Mouse (Mus musculus) olfactory bulb, adult 2 months (tissue): ENCODE data around the gene Sh2d1b1. TPM values are rescaled to one million over a fixed set of nuclear protein-coding genes. Genes with fewer than 3 reads are reported as not detected.

ENCODE experiments used
- H3K27ac ChIP-seq: fragments of 200-500 bp; 2 replicates; pipeline ENCODE4 v1.5.1; 2012; ENCODE audit warnings: low read depth, low read length; ENCODE audit not compliant: insufficient read depth
- H3K4me1 ChIP-seq: fragments of 200-500 bp; 2 replicates; pipeline ENCODE4 v1.6.1; 2012; ENCODE audit warnings: low read length; ENCODE audit not compliant: control insufficient read depth, insufficient read depth
- H3K4me3 ChIP-seq: fragments of 200-500 bp; 2 replicates; pipeline ENCODE4 v1.5.1; 2012; ENCODE audit warnings: mild to moderate bottlenecking, low read depth, low read length, moderate library complexity; ENCODE audit not compliant: insufficient read depth
- CTCF ChIP-seq: fragments of 200-500 bp; IDR thresholded peaks from 2 replicates; pipeline ENCODE4 v1.5.1; 2012; ENCODE audit warnings: low read depth, mild to moderate bottlenecking, low read length, moderate library complexity; ENCODE audit not compliant: insufficient read depth
- POLR2A ChIP-seq: fragments of 200-500 bp; IDR thresholded peaks from 2 replicates; pipeline ENCODE4 v1.6.1; 2012; ENCODE audit warnings: mild to moderate bottlenecking, low read depth, low read length, moderate library complexity; ENCODE audit not compliant: insufficient read depth
- WGBS: fragments of 180-500 bp; shearing (Covaris S2); methylation state at CpG from one replicate; pipeline ENCODE4 v1.1.7; 2018; 5-methylcytosine and 5-hydroxymethylcytosine counted together
- polyA plus RNA-seq: library from polyadenylated mRNA; stranded (reverse); fragments of >200 nt; gene quantifications from 2 replicates; pipeline ENCODE4 v1.2.4, GENCODE M21; 2012; ENCODE audit warnings: low replicate concordance; ENCODE audit not compliant: missing spikeins, insufficient read depth, insufficient read length

Sh2d1b1 gene
- polyA plus RNA-seq, 1 experiment: not detected

DNA sequence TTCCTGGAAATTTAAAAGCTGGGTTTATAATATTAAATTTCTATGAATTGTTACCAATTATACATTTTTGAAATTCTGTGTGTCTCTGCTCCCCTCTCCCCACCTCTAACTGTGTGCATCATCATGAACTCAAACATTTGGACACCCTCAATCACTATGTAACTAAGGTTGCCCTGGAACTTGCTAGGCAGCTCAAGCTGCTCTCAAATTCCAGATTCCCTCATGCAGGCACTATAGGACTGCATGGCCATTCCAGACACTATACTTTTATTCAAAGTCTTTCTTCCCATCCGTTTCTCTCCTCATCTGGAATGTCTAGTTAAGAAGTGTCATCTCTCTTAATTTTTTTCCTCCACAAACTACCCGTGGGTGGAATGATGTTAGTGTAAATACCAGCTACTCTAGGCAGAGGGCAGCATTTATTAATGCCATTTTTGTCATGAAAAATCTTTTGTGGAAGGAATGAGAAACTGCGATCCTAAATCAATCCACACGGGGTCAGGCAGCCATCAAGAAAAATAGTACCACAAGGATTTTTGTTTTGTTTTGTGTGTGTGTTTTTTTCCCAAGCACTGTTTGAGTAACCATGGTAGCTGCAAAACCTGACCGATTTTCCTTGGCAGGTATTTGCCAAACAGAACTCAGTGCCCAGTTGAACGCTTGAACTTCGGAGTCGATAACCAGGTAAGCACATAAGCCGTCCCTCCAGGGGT, 15.3 kb downstream of the Sh2d1b1 start:
- no peak for TF ChIP-seq POLR2A
- TF ChIP-seq CTCF: no peak
- no peak overlapping the region for H3K4me3 ChIP-seq
- 0 out of 2 replicates have a peak, but pooled peaks cover 2% of the 10 kb centered on the region for H3K4me1 ChIP-seq
- no peak overlapping the region for H3K27ac ChIP-seq
- 12% methylated on average over 9 of the region's 9 CpGs for WGBS

DNA sequence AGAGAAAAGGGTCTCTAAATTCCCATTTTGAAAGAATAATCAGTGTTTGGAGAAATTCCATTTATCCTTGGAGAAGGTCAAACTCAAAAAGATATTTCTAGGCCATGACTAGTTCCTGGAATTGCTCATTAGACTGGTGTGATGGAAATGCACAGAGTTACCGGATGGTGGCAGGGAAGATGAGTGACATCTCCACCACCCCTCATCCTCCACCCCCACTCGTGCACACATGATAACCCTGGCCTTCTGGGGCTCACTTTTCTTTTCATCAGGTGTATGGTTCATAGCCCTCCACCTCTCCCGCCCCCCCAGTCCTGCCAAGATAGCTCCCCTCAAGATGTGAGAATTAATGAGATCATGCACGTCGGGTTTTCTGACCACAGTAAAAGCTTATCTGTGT, 16.1 kb downstream of the Sh2d1b1 start:
- 90% methylated on average over 5 of the region's 5 CpGs for WGBS
- Histone ChIP-seq H3K4me1 (0 out of 2 replicates have a peak, but pooled peaks cover 2% of the 10 kb centered on the region), H3K27ac (no peak overlapping the region), H3K4me3 (no peak overlapping the region)
- TF ChIP-seq CTCF (no peak), POLR2A (no peak)

DNA sequence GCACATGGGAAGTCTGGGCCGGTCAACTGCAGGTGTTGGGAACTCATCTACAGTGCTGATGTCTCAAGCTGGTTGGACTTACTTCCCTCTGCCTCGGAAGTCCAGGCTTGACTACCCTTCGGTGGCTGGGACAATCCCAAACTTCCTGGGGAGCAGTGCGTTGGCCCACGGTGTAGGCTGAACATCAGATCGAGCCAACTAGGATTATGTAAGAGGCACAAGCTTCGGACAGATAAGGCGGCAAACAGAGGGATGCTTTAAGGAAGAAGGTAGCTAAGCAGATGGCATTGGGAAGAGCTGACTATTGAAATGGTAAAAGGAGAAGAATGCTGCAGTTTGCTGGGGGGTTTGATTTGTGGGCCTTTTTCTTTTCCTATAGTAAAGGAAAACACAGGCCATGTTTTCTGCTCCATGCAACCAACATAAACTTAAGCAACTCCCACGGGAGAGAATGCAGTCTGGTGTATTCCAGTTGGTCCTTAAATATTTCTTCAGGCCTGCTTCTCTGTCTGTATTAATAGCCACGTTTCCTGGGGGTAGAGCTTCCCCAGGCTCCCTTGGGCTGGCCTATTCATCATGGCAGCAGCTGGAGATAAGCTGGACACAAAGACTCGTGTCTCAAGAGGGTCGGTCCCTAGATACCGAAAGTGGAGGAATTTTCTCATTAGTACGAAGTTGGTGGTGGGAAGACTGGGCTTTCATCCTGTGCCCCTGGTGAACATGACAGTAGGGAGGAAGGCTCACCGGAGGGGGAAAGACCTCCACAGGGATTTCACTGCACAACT, 17.9 kb downstream of the Sh2d1b1 start:
- H3K27ac ChIP-seq: no peak overlapping the region
- 83% methylated on average over 15 of the region's 15 CpGs for WGBS
- 0 out of 2 replicates have a peak, but pooled peaks cover 2% of the 10 kb centered on the region for H3K4me1 ChIP-seq
- TF ChIP-seq POLR2A (no peak), CTCF (no peak)
- H3K4me3 ChIP-seq: no peak overlapping the region

DNA sequence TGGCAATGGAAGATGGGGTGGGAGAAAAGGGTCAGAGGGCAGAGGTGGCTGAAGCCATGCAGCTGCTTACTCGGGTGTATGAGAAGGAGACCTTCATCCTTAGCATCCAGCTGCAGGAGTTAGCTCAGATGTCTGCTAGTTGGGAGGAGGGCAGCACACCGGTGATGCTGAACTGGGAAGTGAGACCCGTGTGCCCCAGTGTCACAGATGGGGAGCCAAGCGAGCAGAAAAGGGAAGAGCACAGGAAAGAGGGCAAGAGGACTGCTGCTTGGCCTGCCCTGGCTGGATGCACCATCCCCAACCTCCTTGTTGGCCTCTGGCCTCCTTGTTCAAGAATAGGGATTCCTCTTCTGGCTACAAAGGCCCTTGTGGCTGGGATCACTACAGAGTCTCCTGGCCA, 22.4 kb downstream of the Sh2d1b1 start:
- Histone ChIP-seq H3K4me3 (no peak overlapping the region), H3K27ac (no peak overlapping the region), H3K4me1 (no peaks in the 10 kb centered on the region)
- WGBS: 93% methylated on average over 4 of the region's 4 CpGs
- no peak for TF ChIP-seq CTCF

DNA sequence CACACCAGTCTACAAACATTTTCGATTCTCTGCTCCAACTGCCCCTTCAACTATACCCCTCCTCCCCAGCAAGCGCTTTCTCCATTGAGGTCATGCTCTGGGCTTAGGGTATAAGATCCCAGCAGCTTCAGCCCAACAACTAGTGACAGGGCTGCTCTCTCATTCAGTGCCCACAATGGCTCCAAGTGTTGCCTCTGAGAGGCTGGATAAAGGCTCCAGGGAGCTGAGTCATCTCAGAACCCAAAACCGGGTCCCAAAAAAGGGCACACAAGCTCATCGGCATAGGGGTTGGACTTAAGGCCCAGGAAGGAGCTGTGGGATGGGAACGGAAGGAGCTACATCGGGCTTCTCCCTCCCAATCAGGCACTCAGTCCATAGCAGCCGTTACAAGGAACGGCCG, 24.6 kb downstream of the Sh2d1b1 start:
- WGBS: 95% methylated on average over 9 of the region's 9 CpGs
- TF ChIP-seq POLR2A (no peak), CTCF (no peak)

DNA sequence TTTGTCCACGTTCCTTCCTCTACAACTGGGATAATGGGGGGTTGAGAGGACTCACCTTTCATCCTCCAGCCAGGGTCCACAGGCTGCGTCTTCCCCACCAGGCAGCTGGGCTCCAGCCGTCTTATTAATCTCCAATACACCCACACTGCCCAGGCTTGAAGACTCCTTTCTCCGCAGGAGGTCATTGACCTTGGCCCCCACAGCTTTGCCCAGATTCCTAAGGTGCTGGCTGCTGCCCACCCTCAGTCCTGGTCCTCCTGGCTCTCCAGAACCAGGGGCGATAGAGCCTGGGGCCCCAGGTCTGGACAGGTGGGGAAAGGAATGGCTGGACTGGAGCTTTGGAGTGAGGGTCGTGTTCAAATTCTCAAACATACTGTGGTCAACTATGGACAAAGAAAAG, 25.3 kb downstream of the Sh2d1b1 start:
- no peaks in the 10 kb centered on the region for H3K4me1 ChIP-seq
- H3K4me3 ChIP-seq: no peak overlapping the region
- no peak overlapping the region for H3K27ac ChIP-seq
- 95% methylated on average over 6 of the region's 6 CpGs for WGBS
- TF ChIP-seq POLR2A: no peak
- no peak for TF ChIP-seq CTCF

More for the DNA sequence above, 24.6 kb downstream of the Sh2d1b1 start:
- Histone ChIP-seq H3K4me3 (no peak overlapping the region), H3K27ac (no peak overlapping the region), H3K4me1 (no peaks in the 10 kb centered on the region)

DNA sequence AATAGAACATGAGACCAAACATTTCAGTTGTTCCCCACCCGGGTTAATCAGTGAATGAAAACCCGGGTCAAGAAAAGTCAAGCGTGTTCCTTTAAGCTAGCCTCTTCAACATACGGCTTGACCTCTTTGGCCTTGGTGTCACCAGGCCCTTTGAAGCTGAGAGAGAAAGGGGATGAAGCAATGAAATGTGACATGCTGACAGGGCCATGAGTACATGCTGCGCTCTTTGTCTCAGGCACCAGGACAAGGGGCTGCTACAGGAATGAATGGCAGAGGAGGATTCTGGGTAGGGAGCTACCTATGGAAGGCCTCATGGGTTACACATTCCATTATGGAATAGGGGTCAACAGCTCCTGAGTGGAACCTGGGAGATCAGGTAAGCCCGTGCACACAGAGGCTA, 26.0 kb downstream of the Sh2d1b1 start:
- no peaks in the 10 kb centered on the region for H3K4me1 ChIP-seq
- WGBS: 93% methylated on average over 6 of the region's 6 CpGs
- no peak for TF ChIP-seq POLR2A
- no peak for TF ChIP-seq CTCF
- no peak overlapping the region for H3K4me3 ChIP-seq
- no peak overlapping the region for H3K27ac ChIP-seq

DNA sequence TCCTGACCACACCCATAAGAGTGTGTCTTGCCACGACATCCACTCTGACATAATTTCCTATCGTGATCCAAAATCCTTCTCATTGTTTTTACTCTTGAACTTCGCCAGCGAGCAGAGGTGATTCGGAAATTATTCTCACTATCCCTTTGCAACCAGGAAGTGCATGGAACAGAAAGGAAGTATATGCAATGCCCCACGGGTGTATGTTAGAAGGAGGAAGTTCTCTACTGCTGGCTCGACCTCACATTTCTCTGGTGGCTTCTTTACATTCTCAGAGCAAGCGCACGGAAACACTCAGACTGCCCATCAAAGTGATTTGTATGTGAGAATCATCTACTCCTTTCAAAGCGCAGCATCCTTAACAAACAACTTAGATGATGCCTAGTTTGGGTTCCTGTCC, 27.9 kb downstream of the Sh2d1b1 start:
- no peak overlapping the region for H3K4me3 ChIP-seq
- TF ChIP-seq POLR2A: no peak
- TF ChIP-seq CTCF: no peak
- H3K4me1 ChIP-seq: no peaks in the 10 kb centered on the region
- 92% methylated on average over 10 of the region's 10 CpGs for WGBS
- H3K27ac ChIP-seq: no peak overlapping the region

DNA sequence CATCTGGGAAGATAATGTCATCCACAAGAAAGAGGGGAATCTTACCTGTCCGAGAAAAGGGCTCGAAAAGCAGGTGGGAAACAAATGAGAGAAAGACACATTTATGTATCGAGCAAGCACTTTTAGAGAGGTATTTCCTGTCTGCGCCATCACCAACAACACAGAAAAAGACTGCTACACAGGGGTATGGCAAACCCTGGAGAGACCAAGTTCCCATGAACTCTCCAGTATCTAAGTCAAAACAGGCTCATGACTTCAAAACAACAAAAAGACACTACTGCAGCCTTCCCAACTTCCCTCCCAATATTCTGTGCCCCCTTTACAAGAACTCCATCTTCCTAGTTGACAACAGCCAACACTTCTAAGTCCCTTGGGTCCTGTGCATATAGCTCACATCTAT, 29.1 kb downstream of the Sh2d1b1 start, which contains the start of gene Gm7694:
Gm7694 (minus strand) TSS at position 101 of the 400 bp plus-strand sequence.
- H3K27ac ChIP-seq: no peak within 1 kb of the TSS
- TF ChIP-seq POLR2A: no peak
- TF ChIP-seq CTCF: no peak
- H3K4me1 ChIP-seq: no peaks in the 10 kb centered on the region
- H3K4me3 ChIP-seq: no peak within 1 kb of the TSS
- WGBS: 97% methylated on average over 4 of the region's 4 CpGs

DNA sequence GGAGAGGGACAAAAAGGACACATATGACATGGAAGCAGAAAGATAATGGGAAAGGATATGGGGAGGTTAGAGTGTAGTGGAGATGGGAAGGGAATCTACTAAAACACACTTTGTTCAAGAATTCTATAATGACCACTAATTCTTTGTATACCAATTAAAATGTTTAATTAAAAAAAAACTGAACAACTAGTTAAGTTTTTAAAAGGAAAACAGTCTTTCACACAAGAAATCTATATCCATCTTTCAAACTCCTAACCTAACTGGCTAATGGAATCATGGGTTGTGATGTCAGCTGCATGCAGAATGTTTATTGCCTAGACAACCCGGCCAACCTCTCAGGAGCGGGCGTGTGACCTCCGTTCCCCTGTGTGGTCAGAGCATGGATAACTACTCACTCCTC, 31.4 kb downstream of the Sh2d1b1 start, which contains the start of gene Spata46:
Spata46 (plus strand) TSS at position 301 of the 400 bp plus-strand sequence.
- no peak within 1 kb of the TSS for H3K27ac ChIP-seq
- no peaks in the 10 kb centered on the region for H3K4me1 ChIP-seq
- no peak for TF ChIP-seq CTCF
- no peak within 1 kb of the TSS for H3K4me3 ChIP-seq
- WGBS: 94% methylated on average over 4 of the region's 4 CpGs
